Mouse (Mus musculus): ENCODE results near the gene Mark3.

DNA sequence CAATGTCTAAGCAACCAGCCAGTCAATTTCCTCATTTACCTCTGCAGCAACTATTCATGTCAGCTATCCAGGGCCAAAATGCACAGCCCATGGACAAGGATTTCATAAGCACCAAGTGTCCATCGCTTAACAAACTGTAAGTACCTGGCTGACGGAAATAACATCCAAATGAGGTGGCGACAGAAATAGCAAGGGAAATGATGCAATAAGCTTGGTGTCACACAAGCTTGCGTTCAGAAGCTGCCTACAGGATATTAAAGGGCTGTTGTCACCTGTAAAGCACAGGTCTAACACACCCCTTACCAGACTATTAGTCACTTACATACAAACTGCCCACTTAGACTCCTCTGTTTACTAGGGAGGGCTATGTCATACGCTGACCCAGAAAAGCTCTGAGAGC lies 38.6 kb upstream of the Mark3 start:
- TF ChIP-seq CTCF (IDR thresholded peaks at IDR 0.05; ENCODE audit: borderline replicate concordance, insufficient read depth, low read depth, low read length) (no peak), POLR2A (IDR thresholded peaks at IDR 0.05; ENCODE audit: borderline replicate concordance, insufficient read depth, low read length) (no peak)
